Mouse (Mus musculus) embryonic facial prominence, embryonic 14.5 days (tissue): ENCODE data around the gene Gprc5c. TPM values are rescaled to one million over a fixed set of nuclear protein-coding genes. Genes with fewer than 3 reads are reported as not detected.
A peak's percentile ranks its signal among the peaks of the same experiment; 100 is the strongest.

ENCODE experiments used
- ATAC-seq: fragments of 200-750 bp; cut with Nextera tagmentation; 2 replicates; pipeline ENCODE4 v1.8.0; 2017; ENCODE audit warnings: low read depth, moderate number of reproducible peaks, moderate TSS enrichment
- DNase-seq: peaks from one replicate; pipeline ENCODE4 v3.0.0-alpha.2; 2015; ENCODE audit warnings: low spot score
- H3K27ac ChIP-seq: fragments of 300-500 bp; sonication (generic); replicated peaks from 2 replicates; pipeline ENCODE4 v1.5.1; 2014; ENCODE audit warnings: low read depth, mild to moderate bottlenecking, low read length, moderate library complexity
- H3K27me3 ChIP-seq: fragments of 300-500 bp; sonication (generic); replicated peaks from 2 replicates; pipeline ENCODE4 v1.6.1; 2014; ENCODE audit warnings: low read length; ENCODE audit not compliant: control insufficient read depth, insufficient read depth
- H3K36me3 ChIP-seq: fragments of 300-500 bp; sonication (generic); 2 replicates; pipeline ENCODE4 v1.6.1; 2014; ENCODE audit warnings: low read length, mixed read lengths; ENCODE audit not compliant: control insufficient read depth, insufficient read depth
- H3K4me1 ChIP-seq: fragments of 300-500 bp; sonication (generic); 2 replicates; pipeline ENCODE4 v1.6.1; 2014; ENCODE audit warnings: antibody characterized with exemption, low read length; ENCODE audit not compliant: control insufficient read depth, insufficient read depth
- H3K4me2 ChIP-seq: fragments of 300-500 bp; sonication (generic); 2 replicates; pipeline ENCODE4 v1.6.1; 2014; ENCODE audit warnings: low read depth, mild to moderate bottlenecking, low read length, moderate library complexity, mixed read lengths
- H3K4me3 ChIP-seq: fragments of 300-500 bp; sonication (generic); 2 replicates; pipeline ENCODE4 v1.5.1; 2014; ENCODE audit warnings: low read depth, mild to moderate bottlenecking, low read length
- H3K9ac ChIP-seq: fragments of 300-500 bp; sonication (generic); 2 replicates; pipeline ENCODE4 v1.6.1; 2014; ENCODE audit warnings: low read depth, mild to moderate bottlenecking, low read length, moderate library complexity, mixed read lengths
- H3K9me3 ChIP-seq: fragments of 300-500 bp; sonication (generic); 2 replicates; pipeline ENCODE4 v1.6.1; 2016; ENCODE audit warnings: low read length; ENCODE audit not compliant: control insufficient read depth
- WGBS: fragments of 180-500 bp; shearing (Covaris S2); extraction: QIAGEN DNeasy Blood & Tissue Kit; methylation state at CpG from one replicate; pipeline ENCODE4 v1.1.7; 2014; 5-methylcytosine and 5-hydroxymethylcytosine counted together
- polyA plus RNA-seq: library from polyadenylated mRNA; unstranded; fragments of >200 nt; fragmentation: Nextera tagmentation; extraction: Ambion mirVana; gene quantifications from 2 replicates; pipeline ENCODE4 v1.2.1, GENCODE M21; 2014

Gprc5c gene
- polyA plus RNA-seq, 1 experiment from 2014 or later = 40.3 TPM

DNA sequence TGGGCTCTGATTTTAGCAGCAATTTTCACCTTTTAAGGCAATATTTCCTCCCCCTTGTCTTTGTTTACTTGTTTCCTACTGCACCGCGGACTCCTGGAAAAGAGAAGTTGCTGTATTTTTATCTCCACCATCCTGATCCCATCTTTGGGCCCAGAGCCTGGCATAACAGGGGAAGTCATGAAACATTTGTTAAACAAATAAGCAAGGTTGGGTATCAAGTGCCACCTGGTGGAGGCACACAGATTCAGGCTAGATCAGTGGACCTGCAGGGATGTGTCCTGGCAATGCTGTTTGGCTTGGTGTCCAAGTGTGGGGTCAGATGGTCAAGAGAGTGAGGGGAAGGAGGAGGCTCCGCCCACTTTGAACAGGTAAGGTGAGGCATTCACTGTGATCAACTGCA lies 26.2 kb downstream of the Gprc5c start:
- DNase-seq (peak; percentile 55), ATAC-seq (no peak)

DNA sequence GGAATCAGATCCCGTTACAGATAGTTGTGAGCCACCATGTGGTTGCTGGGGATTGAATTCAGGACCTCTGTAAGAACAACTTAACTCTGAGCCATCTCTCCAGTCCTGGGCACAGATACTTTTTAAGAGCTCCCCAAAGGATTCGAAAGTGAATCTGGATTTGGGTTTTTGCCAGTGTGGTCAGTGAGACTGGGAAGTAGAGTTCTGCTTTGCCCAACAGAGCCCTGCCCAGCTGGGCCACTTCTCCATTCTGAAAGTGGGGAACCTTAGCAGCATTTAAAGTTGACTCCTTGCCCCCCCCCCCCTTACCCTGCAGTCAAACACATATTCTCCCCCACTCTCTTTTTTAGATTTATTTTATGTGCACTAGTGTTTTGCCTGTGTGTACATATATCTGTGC lies 28.7 kb downstream of the Gprc5c start:
- 76% methylated on average over 2 of the region's 2 CpGs for WGBS

More for the DNA sequence above, 26.2 kb downstream of the Gprc5c start:
- no peaks in the 10 kb centered on the region for H3K36me3 ChIP-seq
- no peak overlapping the region for H3K9ac ChIP-seq
- H3K4me1 ChIP-seq = peaks cover 21% of the 10 kb centered on the region
- H3K4me3 ChIP-seq = no peak overlapping the region
- H3K27ac ChIP-seq = no peak overlapping the region
- H3K4me2 ChIP-seq = no peak overlapping the region
- H3K27me3 ChIP-seq = no peaks in the 10 kb centered on the region
- H3K9me3 ChIP-seq = no peaks in the 10 kb centered on the region
- WGBS = 37% methylated on average over 3 of the region's 3 CpGs

DNA sequence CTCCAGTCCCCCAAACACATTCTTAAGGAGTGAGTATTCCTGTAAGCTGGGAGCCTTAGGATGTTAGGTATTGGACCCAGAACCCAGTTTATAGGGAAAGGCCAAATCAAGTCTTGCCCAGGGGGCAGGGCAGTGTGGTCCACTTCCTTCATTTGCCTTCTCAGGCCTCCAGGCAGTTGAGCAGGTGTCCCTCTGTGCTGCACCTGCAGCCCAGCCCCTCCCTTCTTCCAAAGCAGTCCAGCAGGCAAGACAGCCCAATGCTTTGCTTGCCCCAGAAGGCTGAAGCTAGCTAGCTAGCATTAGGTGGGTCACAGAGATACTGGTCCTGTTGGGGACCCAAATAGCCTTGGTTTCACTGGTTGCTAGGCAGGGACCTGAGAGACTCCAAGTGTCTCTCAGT lies 29.2 kb downstream of the Gprc5c start:
- no peaks in the 10 kb centered on the region for H3K9me3 ChIP-seq
- H3K27ac ChIP-seq = no peak overlapping the region
- no peaks in the 10 kb centered on the region for H3K36me3 ChIP-seq
- H3K4me3 ChIP-seq = no peak overlapping the region
- ATAC-seq = no peak
- H3K9ac ChIP-seq = no peak overlapping the region
- H3K4me2 ChIP-seq = no peak overlapping the region
- H3K4me1 ChIP-seq = peaks cover 12% of the 10 kb centered on the region
- H3K27me3 ChIP-seq = no peaks in the 10 kb centered on the region
- DNase-seq = no peak

More for the DNA sequence above, 28.7 kb downstream of the Gprc5c start:
- Histone ChIP-seq H3K9ac (no peak overlapping the region), H3K4me3 (no peak overlapping the region), H3K36me3 (no peaks in the 10 kb centered on the region), H3K9me3 (no peaks in the 10 kb centered on the region), H3K27me3 (no peaks in the 10 kb centered on the region), H3K27ac (no peak overlapping the region), H3K4me1 (peaks cover 14% of the 10 kb centered on the region), H3K4me2 (no peak overlapping the region)
- ATAC-seq (no peak), DNase-seq (peak; percentile 19)

DNA sequence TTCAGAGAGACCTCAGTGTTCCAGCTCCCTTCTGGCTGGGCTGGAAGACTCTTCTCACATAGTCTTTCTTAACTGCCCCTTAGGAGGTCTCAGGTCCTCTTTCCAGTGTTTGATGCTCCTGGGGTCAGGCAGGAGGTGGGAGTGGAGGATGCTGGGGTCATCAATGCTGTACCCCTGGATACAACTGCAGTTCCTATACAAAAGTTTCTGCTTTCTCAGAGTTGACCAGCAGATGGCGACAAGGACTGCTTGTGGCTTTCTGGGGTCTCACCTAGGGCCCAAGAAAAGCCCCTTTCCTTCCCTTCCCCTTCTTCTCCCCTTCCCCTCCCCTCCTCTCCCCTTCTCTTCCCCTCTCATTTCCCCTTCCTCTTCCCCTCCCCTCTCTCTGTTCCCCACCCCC lies 29.6 kb downstream of the Gprc5c start:
- 0% methylated on average over 1 of the region's 1 CpGs for WGBS
- Histone ChIP-seq H3K4me3 (no peak overlapping the region), H3K4me1 (peaks cover 8% of the 10 kb centered on the region), H3K9me3 (no peaks in the 10 kb centered on the region), H3K9ac (no peak overlapping the region), H3K4me2 (no peak overlapping the region), H3K36me3 (no peaks in the 10 kb centered on the region), H3K27ac (no peak overlapping the region), H3K27me3 (no peaks in the 10 kb centered on the region)
- ATAC-seq (no peak), DNase-seq (peak; percentile 31)

DNA sequence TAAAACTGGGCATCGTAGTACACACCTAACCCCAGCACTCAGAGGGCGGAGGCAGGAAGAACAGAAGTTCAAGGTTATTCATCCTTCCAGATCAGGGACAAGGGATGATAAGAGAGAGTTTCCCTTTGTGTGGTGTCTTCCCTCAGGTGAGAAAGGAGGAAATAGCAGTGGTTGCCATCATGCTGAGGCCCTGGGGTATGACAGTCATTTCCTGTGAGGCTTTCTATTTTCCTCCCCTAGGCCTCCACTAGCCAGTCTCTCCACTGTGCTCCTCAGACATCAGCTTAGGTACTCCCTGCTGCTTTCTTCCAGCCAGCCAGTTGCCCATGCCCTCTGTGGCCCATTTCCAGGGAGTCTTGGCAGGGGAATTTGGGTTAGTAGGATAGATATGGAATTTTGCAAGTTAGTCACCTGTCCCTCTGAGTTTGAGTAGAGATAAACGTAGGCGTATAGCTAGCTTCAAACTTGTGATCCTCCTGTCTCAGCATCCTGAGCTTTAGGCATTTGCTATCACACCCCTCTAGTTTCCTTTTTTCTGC lies 32.4 kb downstream of the Gprc5c start:
- no peak overlapping the region for H3K4me3 ChIP-seq
- DNase-seq (no peak), ATAC-seq (no peak)
- 89% methylated on average over 4 of the region's 4 CpGs for WGBS
- no peak overlapping the region for H3K4me2 ChIP-seq
- no peaks in the 10 kb centered on the region for H3K27me3 ChIP-seq
- H3K4me1 ChIP-seq = peaks cover 4% of the 10 kb centered on the region
- no peaks in the 10 kb centered on the region for H3K9me3 ChIP-seq
- no peak overlapping the region for H3K9ac ChIP-seq
- H3K36me3 ChIP-seq = no peaks in the 10 kb centered on the region
- no peak overlapping the region for H3K27ac ChIP-seq

DNA sequence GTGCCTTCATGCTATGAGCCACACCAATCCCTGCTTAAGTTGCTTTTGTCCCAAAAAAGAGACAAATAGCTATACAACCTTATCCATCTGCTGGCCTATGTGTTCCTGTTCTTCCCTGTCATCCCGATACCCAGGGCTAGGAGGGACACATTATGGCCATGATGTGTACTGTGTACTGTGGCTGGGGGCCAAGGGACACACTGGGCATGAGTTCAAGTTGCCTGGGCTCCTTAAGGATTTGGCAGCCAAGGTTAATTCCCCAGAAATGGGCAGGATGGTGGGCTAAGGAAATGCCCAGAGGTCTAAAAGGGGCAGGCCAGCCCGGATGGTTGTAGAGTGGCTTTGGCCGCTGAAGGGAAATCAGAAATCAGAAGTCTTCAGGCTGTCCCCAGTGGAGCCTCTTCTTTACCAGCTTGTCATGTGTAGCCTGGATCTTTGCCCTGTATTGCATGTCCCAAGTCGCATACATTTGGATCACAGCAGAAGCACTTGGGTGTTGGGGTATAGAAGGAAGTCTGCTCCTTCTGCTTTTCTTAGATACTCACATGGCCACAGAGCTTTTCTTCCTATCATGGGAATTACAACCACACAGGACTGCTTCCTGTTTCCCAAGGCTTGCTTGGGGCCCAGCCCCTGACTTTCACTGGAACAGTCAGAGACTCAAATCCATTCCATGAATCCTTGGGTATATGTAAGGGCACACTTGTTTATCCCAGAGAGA lies 33.6 kb downstream of the Gprc5c start:
- H3K27me3 ChIP-seq = no peaks in the 10 kb centered on the region
- no peaks in the 10 kb centered on the region for H3K36me3 ChIP-seq
- 82% methylated on average over 4 of the region's 4 CpGs for WGBS
- no peak overlapping the region for H3K4me3 ChIP-seq
- H3K27ac ChIP-seq = no peak overlapping the region
- H3K4me2 ChIP-seq = no peak overlapping the region
- no peak for ATAC-seq
- no peak overlapping the region for H3K9ac ChIP-seq
- H3K9me3 ChIP-seq = no peaks in the 10 kb centered on the region
- no peak for DNase-seq
- H3K4me1 ChIP-seq = peaks cover 4% of the 10 kb centered on the region

DNA sequence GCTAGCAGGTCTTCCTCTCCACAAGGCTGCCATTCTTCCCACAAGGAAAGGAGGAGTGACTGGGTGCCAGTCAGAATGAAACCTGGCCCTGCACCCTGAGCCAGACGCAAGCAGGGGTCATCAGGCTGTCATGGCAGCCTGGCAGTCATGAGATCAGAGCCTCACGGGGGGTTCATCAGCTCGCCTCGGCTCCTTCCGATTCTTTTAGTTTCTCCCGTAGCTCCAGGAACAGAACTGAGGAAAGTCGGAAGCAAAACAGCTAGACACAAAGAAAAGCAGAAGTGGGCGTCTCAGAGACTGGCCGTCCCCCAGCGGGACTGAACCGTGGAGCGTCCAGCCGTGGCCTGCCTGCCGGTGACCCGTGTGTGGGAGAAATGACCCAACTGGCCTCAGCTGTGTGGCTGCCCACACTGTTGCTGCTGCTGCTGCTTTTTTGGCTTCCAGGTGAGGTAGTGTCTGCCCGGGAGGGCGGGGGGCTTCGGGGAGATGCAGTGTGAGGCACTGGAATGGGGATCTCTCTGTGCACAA lies 39.1 kb downstream of the Gprc5c start, which contains the start of gene Cd300a:
Gene Cd300a (plus strand): TSS at position 51 of the 528 bp plus-strand sequence.
- Histone ChIP-seq H3K4me2 (no peak within 1 kb of the TSS), H3K4me3 (no peak within 1 kb of the TSS), H3K36me3 (no peaks in the 10 kb centered on the region), H3K9ac (no peak within 1 kb of the TSS), H3K4me1 (no peaks in the 10 kb centered on the region), H3K27me3 (no peaks in the 10 kb centered on the region), H3K9me3 (no peaks in the 10 kb centered on the region), H3K27ac (no peak within 1 kb of the TSS)
- WGBS = 65% methylated on average over 18 of the region's 18 CpGs
- no peak for ATAC-seq
- no peak for DNase-seq

DNA sequence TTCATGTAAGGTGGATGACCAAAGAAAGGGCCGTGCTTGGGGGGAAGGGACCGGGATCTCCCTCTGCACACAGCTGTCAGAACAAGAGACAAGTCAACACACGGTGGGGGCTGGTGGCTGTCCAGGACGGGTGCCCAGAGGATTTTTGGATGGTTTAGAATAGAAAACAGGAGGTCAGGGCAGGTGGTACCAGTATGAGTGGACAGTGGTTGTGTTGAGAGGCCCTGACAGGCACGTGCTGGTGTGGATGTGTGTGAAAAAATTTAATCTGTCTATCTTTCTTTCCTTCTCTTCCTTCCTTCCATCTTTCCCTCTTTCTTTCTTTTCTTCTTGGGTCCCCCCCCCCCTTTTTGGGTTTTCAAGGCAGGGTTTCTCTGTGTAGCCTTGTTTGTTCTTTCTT lies 39.6 kb downstream of the Gprc5c start:
- DNase-seq (no peak), ATAC-seq (no peak)
- H3K27ac ChIP-seq = no peak overlapping the region
- H3K4me1 ChIP-seq = no peaks in the 10 kb centered on the region
- H3K4me2 ChIP-seq = no peak overlapping the region
- no peak overlapping the region for H3K4me3 ChIP-seq
- H3K9me3 ChIP-seq = no peaks in the 10 kb centered on the region
- H3K36me3 ChIP-seq = no peaks in the 10 kb centered on the region
- no peak overlapping the region for H3K9ac ChIP-seq
- 53% methylated on average over 5 of the region's 5 CpGs for WGBS
- no peaks in the 10 kb centered on the region for H3K27me3 ChIP-seq

DNA sequence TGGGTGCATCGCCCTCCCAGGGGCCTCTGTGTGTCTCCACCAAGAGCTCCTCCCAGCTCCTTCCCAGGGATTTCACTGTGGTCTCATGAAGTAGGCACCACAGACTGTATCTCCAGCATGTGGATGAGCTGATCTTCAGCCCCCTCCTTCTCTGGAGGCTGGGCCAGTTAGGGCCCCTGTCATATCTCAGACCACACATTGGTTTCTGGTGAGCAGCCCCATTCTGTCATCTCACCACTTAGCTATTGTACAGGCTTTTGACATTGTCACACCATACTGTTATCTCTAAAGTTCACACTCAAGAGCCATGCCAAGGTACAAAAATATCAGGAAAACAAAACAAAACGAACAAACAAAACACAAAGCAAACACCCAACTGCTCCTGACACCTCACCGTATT lies 45.1 kb downstream of the Gprc5c start:
- no peak for ATAC-seq
- H3K27ac ChIP-seq = no peak overlapping the region
- WGBS = 86% methylated on average over 3 of the region's 3 CpGs

More for the DNA sequence above, 45.1 kb downstream of the Gprc5c start:
- Histone ChIP-seq H3K27me3 (no peaks in the 10 kb centered on the region), H3K4me3 (no peak overlapping the region), H3K4me1 (no peaks in the 10 kb centered on the region), H3K9me3 (no peaks in the 10 kb centered on the region), H3K36me3 (no peaks in the 10 kb centered on the region), H3K9ac (no peak overlapping the region), H3K4me2 (no peak overlapping the region)
- DNase-seq = no peak
